Mouse (Mus musculus) hindbrain, embryonic 16.5 days (tissue): Measurements from ENCODE around the gene Pskh1. TPM values are rescaled to one million over a fixed set of nuclear protein-coding genes. Genes with fewer than 3 reads are reported as not detected.

ENCODE experiments used
- ATAC-seq: fragments of 200-750 bp; cut with Nextera tagmentation; 2 replicates; pipeline ENCODE4 v1.8.0; 2017; ENCODE audit warnings: moderate TSS enrichment, moderate library complexity
- H3K27ac ChIP-seq: fragments of 300-500 bp; sonication (generic); 2 replicates; pipeline ENCODE4 v1.5.1; 2014; ENCODE audit warnings: low read depth, mild to moderate bottlenecking, control low read depth, low read length, moderate library complexity
- H3K27me3 ChIP-seq: fragments of 300-500 bp; sonication (generic); replicated peaks from 2 replicates; pipeline ENCODE4 v1.6.1; 2014; ENCODE audit warnings: low read length; ENCODE audit not compliant: control insufficient read depth, insufficient read depth
- H3K36me3 ChIP-seq: fragments of 300-500 bp; sonication (generic); 2 replicates; pipeline ENCODE4 v1.6.1; 2014; ENCODE audit warnings: mild to moderate bottlenecking, low read length, moderate library complexity, mixed read lengths; ENCODE audit not compliant: control insufficient read depth, insufficient read depth
- H3K4me1 ChIP-seq: fragments of 300-500 bp; sonication (generic); 2 replicates; pipeline ENCODE4 v1.6.1; 2014; ENCODE audit warnings: low read depth, low read length; ENCODE audit not compliant: control insufficient read depth, insufficient read depth
- H3K4me2 ChIP-seq: fragments of 300-500 bp; sonication (generic); 2 replicates; pipeline ENCODE4 v1.6.1; 2014; ENCODE audit warnings: mild to moderate bottlenecking, low read length, control low read depth, moderate library complexity
- H3K4me3 ChIP-seq: fragments of 300-500 bp; sonication (generic); 2 replicates; pipeline ENCODE4 v1.5.1; 2014; ENCODE audit warnings: mild to moderate bottlenecking, low read length, control low read depth, moderate library complexity
- H3K9ac ChIP-seq: fragments of 300-500 bp; sonication (generic); 2 replicates; pipeline ENCODE4 v1.6.1; 2014; ENCODE audit warnings: low read depth, mild to moderate bottlenecking, control low read depth, low read length, moderate library complexity
- H3K9me3 ChIP-seq: fragments of 300-500 bp; sonication (generic); 2 replicates; pipeline ENCODE4 v1.6.1; 2014; ENCODE audit warnings: mild to moderate bottlenecking, low read length, moderate library complexity; ENCODE audit not compliant: control insufficient read depth
- WGBS: fragments of 180-500 bp; shearing (Covaris S2); extraction: QIAGEN DNeasy Blood & Tissue Kit; methylation state at CpG from one replicate; pipeline ENCODE4 v1.1.7; 2014; 5-methylcytosine and 5-hydroxymethylcytosine counted together
- polyA plus RNA-seq: library from polyadenylated mRNA; unstranded; fragments of >200 nt; fragmentation: Nextera tagmentation; extraction: Ambion mirVana; gene quantifications from 2 replicates; pipeline ENCODE4 v1.2.1, GENCODE M21; 2015

The Pskh1 gene
- polyA plus RNA-seq, 1 experiment from 2014 or later, result 11.0 TPM

DNA sequence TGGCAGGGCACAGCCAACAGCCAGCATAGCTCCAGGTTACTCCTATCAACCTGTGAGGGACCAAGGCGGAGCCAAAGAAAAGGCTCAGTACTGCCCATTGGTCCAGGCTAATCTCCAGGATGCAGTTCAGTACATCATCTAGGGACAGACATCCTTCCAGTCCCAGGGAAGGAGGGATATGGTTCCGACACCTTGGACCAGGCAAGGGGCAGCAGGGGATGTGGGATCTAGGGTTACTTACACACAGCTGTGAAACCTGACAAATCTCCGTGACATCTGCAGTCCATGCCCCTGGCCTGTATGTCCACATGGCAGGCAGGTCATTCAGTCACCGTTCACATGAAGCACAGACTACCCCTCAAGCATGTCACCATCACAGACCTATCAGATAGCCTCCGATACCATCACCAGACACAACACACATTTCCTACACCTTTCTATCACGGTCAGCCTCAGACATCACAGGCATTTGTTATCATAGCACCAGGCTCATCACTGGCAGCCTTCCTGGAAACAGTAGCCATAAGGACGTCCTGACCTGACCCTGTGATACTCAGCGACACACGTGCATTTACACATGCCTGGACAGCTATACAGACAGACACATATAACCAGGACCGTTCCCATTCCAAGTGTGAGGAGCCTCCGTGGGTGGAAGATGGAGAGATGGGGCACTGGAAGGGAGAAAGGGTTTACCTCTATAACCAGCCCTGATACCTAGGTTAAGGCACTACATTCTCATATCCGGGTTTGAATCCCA lies 64.4 kb downstream of the Pskh1 start:
- H3K4me1 ChIP-seq, result peaks cover 9% of the 10 kb centered on the region
- 75% methylated on average over 12 of the region's 12 CpGs for WGBS
- H3K4me2 ChIP-seq, result peak overlapping the region; percentile 63
- H3K9ac ChIP-seq, result peak overlapping the region; percentile 65
- H3K36me3 ChIP-seq, result no peaks in the 10 kb centered on the region
- H3K27ac ChIP-seq, result no peak overlapping the region
- no peaks in the 10 kb centered on the region for H3K9me3 ChIP-seq
- H3K4me3 ChIP-seq, result peak overlapping the region; percentile 55
- peaks cover 28% of the 10 kb centered on the region for H3K27me3 ChIP-seq
- ATAC-seq, result no peak

DNA sequence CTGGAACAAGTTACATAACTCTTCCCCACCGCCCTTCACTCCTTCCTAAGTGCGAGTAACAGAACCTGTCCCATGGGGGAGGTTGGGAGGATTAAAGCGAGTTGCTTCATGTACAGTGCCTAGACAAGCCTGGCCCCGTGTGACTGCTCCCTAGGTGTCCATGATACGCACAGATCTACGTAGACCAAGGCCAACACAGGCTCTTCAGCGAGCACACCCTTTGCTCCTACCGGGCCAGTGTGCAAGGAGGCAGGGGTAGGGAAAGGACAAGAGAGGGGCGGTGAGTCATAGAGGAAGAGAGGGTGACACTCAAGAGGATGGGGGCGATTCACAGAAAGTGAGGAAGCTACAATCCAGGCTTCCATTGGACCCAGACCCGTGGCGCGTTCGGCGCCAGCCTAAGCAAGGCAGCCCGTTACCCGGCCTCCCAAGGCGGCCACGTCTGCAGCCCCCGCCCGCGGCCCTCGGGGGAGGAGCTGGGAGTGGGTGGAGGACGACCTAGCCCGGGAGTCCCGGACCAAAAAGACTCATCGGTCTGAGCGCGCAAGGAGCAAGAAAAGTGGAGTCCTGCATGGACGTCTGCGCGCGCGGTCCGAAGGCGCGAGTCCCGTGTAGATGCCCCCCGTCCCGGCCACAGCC lies 65.1 kb downstream of the Pskh1 start:
- H3K9me3 ChIP-seq, result no peaks in the 10 kb centered on the region
- H3K27me3 ChIP-seq, result peaks cover 28% of the 10 kb centered on the region
- 3% methylated on average over 32 of the region's 40 CpGs for WGBS
- no peaks in the 10 kb centered on the region for H3K36me3 ChIP-seq
- peak; percentile 63 for ATAC-seq
- peak overlapping the region; percentile 65 for H3K9ac ChIP-seq
- peak overlapping the region; percentile 70; the same call in 1 of the 2 replicates for H3K27ac ChIP-seq
- peak overlapping the region; percentile 63 for H3K4me2 ChIP-seq
- peak overlapping the region; percentile 55 for H3K4me3 ChIP-seq
- peaks cover 9% of the 10 kb centered on the region for H3K4me1 ChIP-seq

DNA sequence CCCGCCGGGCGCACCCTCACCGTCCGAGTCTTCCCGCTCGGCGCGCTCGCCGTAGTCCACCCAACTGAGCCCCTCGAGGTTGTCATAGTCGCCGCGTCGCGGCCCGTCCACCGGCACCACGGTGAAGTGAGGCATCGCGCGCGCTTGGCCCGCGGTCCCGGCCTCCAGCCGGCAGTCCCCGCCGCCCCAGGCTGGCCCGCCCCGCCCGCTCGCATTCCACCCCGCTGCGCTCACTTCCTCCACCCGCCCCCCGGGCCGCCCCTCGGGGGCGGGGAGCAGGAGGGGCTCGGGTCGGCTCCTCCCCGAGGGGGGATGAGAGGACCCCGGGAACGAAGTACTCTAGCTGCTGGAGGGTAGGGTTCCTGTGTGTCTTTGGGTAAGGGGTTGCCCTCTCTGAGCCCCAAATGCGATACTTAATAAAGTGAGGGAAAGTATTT lies 65.7 kb downstream of the Pskh1 start, which contains the start of gene Slc12a4:
Gene Slc12a4, minus strand, starts transcription at position 193 of the 437 bp plus-strand sequence.
- peaks cover 9% of the 10 kb centered on the region for H3K4me1 ChIP-seq
- peak within 1 kb of the TSS; percentile 55 for H3K4me3 ChIP-seq
- H3K27ac ChIP-seq, result peak within 1 kb of the TSS; percentile 70; the same call in 1 of the 2 replicates
- peak within 1 kb of the TSS; percentile 63 for H3K4me2 ChIP-seq
- peaks cover 28% of the 10 kb centered on the region for H3K27me3 ChIP-seq
- 2% methylated on average over 32 of the region's 47 CpGs for WGBS
- H3K9ac ChIP-seq, result peak within 1 kb of the TSS; percentile 65
- peak; percentile 79 for ATAC-seq
- no peaks in the 10 kb centered on the region for H3K36me3 ChIP-seq
- no peaks in the 10 kb centered on the region for H3K9me3 ChIP-seq

DNA sequence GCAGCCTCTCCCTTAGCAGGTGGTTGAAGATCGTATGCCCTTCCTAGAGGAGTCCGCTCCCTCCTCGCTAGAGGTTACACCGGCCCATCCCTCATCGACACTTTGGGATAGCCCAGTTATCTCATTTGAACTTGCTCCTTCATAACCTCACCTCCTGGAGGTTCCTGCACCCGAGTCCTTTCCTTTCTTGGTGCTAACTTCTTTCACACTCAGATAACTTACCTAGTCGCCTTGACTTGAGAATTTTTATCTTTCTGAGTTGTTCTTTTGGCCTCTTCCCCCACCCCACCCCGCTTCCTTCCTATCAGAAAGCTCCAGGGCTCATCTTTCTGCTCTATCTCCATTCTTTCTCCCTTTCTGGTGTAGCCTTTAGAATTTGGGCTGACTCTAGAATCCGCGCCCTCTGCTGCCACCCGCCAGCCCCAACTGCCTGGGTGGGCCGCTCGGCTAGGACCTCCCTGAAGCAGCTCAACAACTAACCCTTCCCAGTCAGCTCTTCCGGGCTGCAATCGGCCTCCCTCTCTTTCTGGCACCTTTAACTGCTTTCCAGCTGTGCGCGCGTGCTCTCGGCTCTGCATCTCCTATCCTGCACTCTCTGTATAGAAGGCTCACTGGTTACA lies 66.6 kb downstream of the Pskh1 start:
- no peak overlapping the region for H3K9ac ChIP-seq
- 8% methylated on average over 19 of the region's 19 CpGs for WGBS
- no peak overlapping the region for H3K27ac ChIP-seq
- no peak for ATAC-seq
- H3K4me3 ChIP-seq, result no peak overlapping the region
- no peaks in the 10 kb centered on the region for H3K9me3 ChIP-seq
- H3K27me3 ChIP-seq, result peaks cover 28% of the 10 kb centered on the region
- peaks cover 9% of the 10 kb centered on the region for H3K4me1 ChIP-seq
- no peaks in the 10 kb centered on the region for H3K36me3 ChIP-seq
- H3K4me2 ChIP-seq, result peak overlapping the region; percentile 63

DNA sequence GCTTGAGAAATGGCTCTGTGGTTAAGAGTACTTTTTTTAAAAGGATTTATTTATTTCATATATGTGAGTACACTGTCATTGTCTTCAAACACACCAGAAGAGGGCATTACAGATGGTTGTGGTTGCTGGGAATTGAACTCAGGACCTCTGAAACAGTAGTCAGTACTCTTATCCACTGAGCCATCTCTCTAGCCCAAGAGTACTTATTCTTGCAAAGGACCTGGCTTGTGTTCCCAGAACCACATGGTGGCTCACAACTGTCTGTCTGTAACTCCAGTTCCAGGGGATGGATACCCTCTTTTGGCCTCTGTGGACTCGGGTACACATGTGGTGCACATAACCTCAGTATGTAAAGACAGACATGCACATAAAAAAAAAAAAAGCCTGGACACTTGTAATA lies 69.1 kb downstream of the Pskh1 start:
- no peaks in the 10 kb centered on the region for H3K9me3 ChIP-seq
- no peak overlapping the region for H3K9ac ChIP-seq
- no peaks in the 10 kb centered on the region for H3K36me3 ChIP-seq
- ATAC-seq, result no peak
- H3K4me1 ChIP-seq, result peaks cover 9% of the 10 kb centered on the region
- no peak overlapping the region for H3K4me3 ChIP-seq
- 70% methylated on average over 1 of the region's 1 CpGs for WGBS
- no peak overlapping the region for H3K4me2 ChIP-seq
- H3K27me3 ChIP-seq, result peaks cover 27% of the 10 kb centered on the region
- H3K27ac ChIP-seq, result no peak overlapping the region

DNA sequence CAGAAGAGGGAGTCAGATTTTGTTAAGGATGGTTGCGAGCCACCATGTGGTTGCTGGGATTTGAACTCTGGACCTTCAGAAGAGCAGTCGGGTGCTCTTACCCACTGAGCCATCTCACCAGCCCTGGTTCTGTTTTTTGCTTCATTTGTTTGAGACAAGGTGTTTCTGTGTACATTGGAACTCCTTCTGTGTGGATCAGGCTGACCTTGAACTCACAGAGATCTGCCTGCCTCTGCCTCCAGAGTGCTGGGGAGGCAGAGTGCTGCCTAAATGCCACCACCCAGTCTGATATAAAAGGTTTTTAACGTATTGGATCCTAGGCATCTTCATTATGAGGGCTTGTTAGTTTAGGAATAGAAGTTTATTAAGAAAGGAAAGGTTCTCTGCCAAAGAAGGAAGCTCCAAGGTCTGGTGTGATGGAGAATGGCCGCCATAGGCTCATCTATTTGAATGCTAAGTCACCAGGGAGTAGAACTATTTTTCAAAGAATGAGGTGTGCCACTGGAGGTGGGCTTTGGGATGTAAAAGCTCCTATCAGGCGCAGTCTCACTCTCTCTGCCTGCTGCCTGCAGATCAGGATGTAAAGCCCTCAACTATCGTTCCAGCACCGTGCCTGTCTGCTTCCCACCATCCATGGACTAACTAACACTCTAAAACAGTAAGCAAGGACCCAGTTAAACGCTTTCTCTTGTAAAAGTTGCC lies 70.9 kb downstream of the Pskh1 start:
- Histone ChIP-seq H3K9me3 (no peaks in the 10 kb centered on the region), H3K4me1 (peaks cover 3% of the 10 kb centered on the region), H3K27me3 (peaks cover 11% of the 10 kb centered on the region), H3K9ac (no peak overlapping the region), H3K4me3 (no peak overlapping the region), H3K4me2 (no peak overlapping the region), H3K36me3 (no peaks in the 10 kb centered on the region), H3K27ac (no peak overlapping the region)
- no peak for ATAC-seq
- WGBS, result 74% methylated on average over 8 of the region's 8 CpGs

DNA sequence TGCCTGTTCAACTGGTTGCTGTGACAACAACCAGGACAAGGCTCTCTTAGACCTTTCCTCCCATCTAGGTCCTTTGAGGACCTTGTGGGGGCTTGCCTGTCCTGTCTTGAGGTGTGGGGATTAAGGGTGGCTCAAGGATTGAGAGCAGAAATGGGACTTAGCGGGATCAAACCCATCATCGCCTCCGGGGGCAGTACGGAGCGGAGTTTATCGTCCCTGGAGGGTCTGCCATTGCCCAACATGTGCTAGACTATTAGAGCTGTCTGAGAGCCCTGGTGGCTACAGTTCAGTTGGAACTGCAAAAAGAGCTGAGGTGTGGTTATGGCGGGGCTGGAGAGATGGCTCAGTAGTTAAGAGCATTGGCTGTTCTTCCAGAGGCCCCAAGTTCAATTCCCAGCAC lies 75.1 kb downstream of the Pskh1 start:
- no peaks in the 10 kb centered on the region for H3K4me1 ChIP-seq
- H3K4me3 ChIP-seq, result no peak overlapping the region
- H3K36me3 ChIP-seq, result no peaks in the 10 kb centered on the region
- H3K27me3 ChIP-seq, result no peaks in the 10 kb centered on the region
- no peaks in the 10 kb centered on the region for H3K9me3 ChIP-seq
- no peak for ATAC-seq
- 63% methylated on average over 7 of the region's 7 CpGs for WGBS
- H3K4me2 ChIP-seq, result no peak overlapping the region
- H3K9ac ChIP-seq, result no peak overlapping the region
- no peak overlapping the region for H3K27ac ChIP-seq

DNA sequence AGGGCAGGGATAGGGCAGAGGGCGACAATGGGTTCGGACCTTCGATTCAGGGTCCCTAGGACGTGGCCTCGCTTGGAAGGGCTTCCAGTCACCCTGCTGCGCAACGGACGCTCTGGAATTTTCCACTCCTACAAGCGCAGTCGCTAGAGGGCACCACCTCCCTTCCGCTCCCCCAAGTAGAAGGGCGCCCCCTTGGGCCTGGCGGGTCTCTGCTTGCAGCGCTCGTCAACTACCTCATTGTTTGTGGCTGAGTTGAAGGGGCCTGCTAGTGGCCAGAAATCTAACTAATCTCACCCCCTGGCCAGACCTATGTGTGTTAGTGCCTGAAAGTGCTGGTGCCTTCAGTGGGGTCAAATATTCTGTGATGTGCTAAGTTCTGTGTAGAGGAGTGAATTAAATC lies 79.1 kb downstream of the Pskh1 start, which contains the start of gene Dpep3:
Gene Dpep3, minus strand, starts transcription at position 105 of the 400 bp plus-strand sequence.
- no peak for ATAC-seq
- no peak within 1 kb of the TSS for H3K9ac ChIP-seq

More for the DNA sequence above, 79.1 kb downstream of the Pskh1 start, which contains the start of gene Dpep3:
- Histone ChIP-seq H3K4me3 (no peak within 1 kb of the TSS), H3K4me1 (no peaks in the 10 kb centered on the region), H3K4me2 (no peak within 1 kb of the TSS), H3K27ac (no peak within 1 kb of the TSS), H3K27me3 (no peaks in the 10 kb centered on the region), H3K36me3 (no peaks in the 10 kb centered on the region), H3K9me3 (no peaks in the 10 kb centered on the region)
- WGBS, result 90% methylated on average over 15 of the region's 15 CpGs
